Mouse (Mus musculus): ENCODE measurements at regions not wholly inside any gene's neighbourhood (a gene's known extent, or its start where the extent isn't known, plus 50 kb on each side); places are given as distances from the start of the nearest gene placed in this dataset.

- peak; percentile 71; the same call in 1 of the 2 replicates for ATAC-seq (ENCODE audit: insufficient number of reproducible peaks, insufficient read depth, low FRiP score, low TSS enrichment, low read depth)
- H3K4me2 ChIP-seq = no peak overlapping the region
- no peaks in the 10 kb centered on the region for H3K9me3 ChIP-seq
- no peak overlapping the region for H3K4me3 ChIP-seq (replicated peaks)
- H3K36me3 ChIP-seq = no peaks in the 10 kb centered on the region
- 61% methylated on average over 1 of the region's 1 CpGs for WGBS
- H3K9ac ChIP-seq (replicated peaks) = no peak overlapping the region
- no peaks in the 10 kb centered on the region for H3K27me3 ChIP-seq
- peaks cover 10% of the 10 kb centered on the region; the same call in 1 of the 2 replicates for H3K4me1 ChIP-seq (replicated peaks)
- peak overlapping the region; percentile 82 for H3K27ac ChIP-seq
Measured at GRCm38 (mm10) chr14:102880658-102881083, 101.8 kb downstream of the Kctd12 start.

- no peaks in the 10 kb centered on the region for H3K27me3 ChIP-seq
- H3K9me3 ChIP-seq = no peaks in the 10 kb centered on the region
- WGBS = 82% methylated on average over 6 of the region's 6 CpGs
- no peak overlapping the region for H3K4me2 ChIP-seq
- no peak for ATAC-seq (ENCODE audit: insufficient number of reproducible peaks, insufficient read depth, low FRiP score, low TSS enrichment, low read depth)
- peaks cover 10% of the 10 kb centered on the region; the same call in 1 of the 2 replicates for H3K4me1 ChIP-seq (replicated peaks)
- H3K9ac ChIP-seq (replicated peaks) = no peak overlapping the region
- H3K36me3 ChIP-seq = no peaks in the 10 kb centered on the region
- no peak overlapping the region for H3K4me3 ChIP-seq (replicated peaks)
- no peak overlapping the region for H3K27ac ChIP-seq
Measured at GRCm38 (mm10) chr14:102878572-102878971, 103.9 kb downstream of the Kctd12 start.

- no peak overlapping the region for H3K4me2 ChIP-seq
- no peak overlapping the region for H3K9ac ChIP-seq (replicated peaks)
- H3K9me3 ChIP-seq = no peaks in the 10 kb centered on the region
- no peaks in the 10 kb centered on the region for H3K27me3 ChIP-seq
- no peak overlapping the region for H3K4me3 ChIP-seq (replicated peaks)
- no peaks in the 10 kb centered on the region for H3K4me1 ChIP-seq (replicated peaks)
- no peaks in the 10 kb centered on the region for H3K36me3 ChIP-seq
- 89% methylated on average over 1 of the region's 1 CpGs for WGBS
- ATAC-seq (ENCODE audit: insufficient number of reproducible peaks, insufficient read depth, low FRiP score, low TSS enrichment, low read depth) = no peak
- H3K27ac ChIP-seq = no peak overlapping the region
Measured at GRCm38 (mm10) chr14:102868160-102868559, 114.3 kb downstream of the Kctd12 start.

- Histone ChIP-seq H3K27me3 (no peaks in the 10 kb centered on the region), H3K4me3 (replicated peaks) (no peak overlapping the region), H3K9ac (replicated peaks) (no peak overlapping the region), H3K36me3 (no peaks in the 10 kb centered on the region), H3K27ac (no peak overlapping the region), H3K9me3 (no peaks in the 10 kb centered on the region), H3K4me1 (replicated peaks) (no peaks in the 10 kb centered on the region), H3K4me2 (no peak overlapping the region)
- ATAC-seq (ENCODE audit: insufficient number of reproducible peaks, insufficient read depth, low FRiP score, low TSS enrichment, low read depth) = no peak
- 89% methylated on average over 2 of the region's 2 CpGs for WGBS
Measured at GRCm38 (mm10) chr14:102867697-102868096, 114.7 kb downstream of the Kctd12 start.

- H3K4me3 ChIP-seq (replicated peaks) = no peak overlapping the region
- 100% methylated on average over 1 of the region's 1 CpGs for WGBS
- no peak overlapping the region for H3K4me2 ChIP-seq
Measured at GRCm38 (mm10) chr14:102866511-102866910, 115.9 kb downstream of the Kctd12 start.

GRCm38 (mm10) chr14:102861694-102862093 lies 120.7 kb downstream of the Kctd12 start:
- Histone ChIP-seq H3K9ac (replicated peaks) (no peak overlapping the region), H3K27ac (no peak overlapping the region), H3K4me1 (replicated peaks) (0 out of 2 replicates have a peak, but pooled peaks cover 10% of the 10 kb centered on the region), H3K27me3 (no peaks in the 10 kb centered on the region), H3K4me3 (replicated peaks) (no peak overlapping the region), H3K4me2 (no peak overlapping the region), H3K36me3 (no peaks in the 10 kb centered on the region), H3K9me3 (no peaks in the 10 kb centered on the region)
- WGBS = 97% methylated on average over 1 of the region's 1 CpGs
- ATAC-seq (ENCODE audit: insufficient number of reproducible peaks, insufficient read depth, low FRiP score, low TSS enrichment, low read depth) = no peak

More at GRCm38 (mm10) chr14:102866511-102866910, 115.9 kb downstream of the Kctd12 start:
- no peak for ATAC-seq (ENCODE audit: insufficient number of reproducible peaks, insufficient read depth, low FRiP score, low TSS enrichment, low read depth)
- Histone ChIP-seq H3K36me3 (no peaks in the 10 kb centered on the region), H3K4me1 (replicated peaks) (no peaks in the 10 kb centered on the region), H3K27me3 (no peaks in the 10 kb centered on the region), H3K9me3 (no peaks in the 10 kb centered on the region), H3K9ac (replicated peaks) (no peak overlapping the region), H3K27ac (no peak overlapping the region)

GRCm38 (mm10) chr14:102859361-102859871 lies 123.0 kb downstream of the Kctd12 start:
- no peaks in the 10 kb centered on the region for H3K27me3 ChIP-seq
- H3K9me3 ChIP-seq = no peaks in the 10 kb centered on the region
- no peak overlapping the region for H3K4me3 ChIP-seq (replicated peaks)
- H3K4me1 ChIP-seq (replicated peaks) = peaks cover 17% of the 10 kb centered on the region; the same call in 1 of the 2 replicates
- H3K4me2 ChIP-seq = no peak overlapping the region
- H3K9ac ChIP-seq (replicated peaks) = no peak overlapping the region
- H3K27ac ChIP-seq = peak overlapping the region; percentile 64; the same call in 1 of the 2 replicates
- peak; percentile 81 for ATAC-seq (ENCODE audit: insufficient number of reproducible peaks, insufficient read depth, low FRiP score, low TSS enrichment, low read depth)
- H3K36me3 ChIP-seq = no peaks in the 10 kb centered on the region
- 14% methylated on average over 4 of the region's 4 CpGs for WGBS

- WGBS = 62% methylated on average over 7 of the region's 7 CpGs
- H3K36me3 ChIP-seq = no peaks in the 10 kb centered on the region
- no peaks in the 10 kb centered on the region for H3K27me3 ChIP-seq
- no peak overlapping the region for H3K9ac ChIP-seq (replicated peaks)
- H3K4me1 ChIP-seq (replicated peaks) = peaks cover 17% of the 10 kb centered on the region; the same call in 1 of the 2 replicates
- no peak for ATAC-seq (ENCODE audit: insufficient number of reproducible peaks, insufficient read depth, low FRiP score, low TSS enrichment, low read depth)
- no peaks in the 10 kb centered on the region for H3K9me3 ChIP-seq
- no peak overlapping the region for H3K27ac ChIP-seq
- no peak overlapping the region for H3K4me3 ChIP-seq (replicated peaks)
- no peak overlapping the region for H3K4me2 ChIP-seq
Measured at GRCm38 (mm10) chr14:102855264-102855840, 127.1 kb downstream of the Kctd12 start.

- Histone ChIP-seq H3K4me3 (replicated peaks) (no peak overlapping the region), H3K4me1 (replicated peaks) (no peaks in the 10 kb centered on the region), H3K27ac (no peak overlapping the region), H3K9ac (replicated peaks) (no peak overlapping the region), H3K9me3 (no peaks in the 10 kb centered on the region), H3K36me3 (no peaks in the 10 kb centered on the region), H3K4me2 (no peak overlapping the region), H3K27me3 (no peaks in the 10 kb centered on the region)
- no peak for ATAC-seq (ENCODE audit: insufficient number of reproducible peaks, insufficient read depth, low FRiP score, low TSS enrichment, low read depth)
- WGBS = 74% methylated on average over 3 of the region's 3 CpGs
Measured at GRCm38 (mm10) chr14:102843700-102844099, 138.7 kb downstream of the Kctd12 start.

GRCm38 (mm10) chr14:102837602-102838001 lies 144.8 kb downstream of the Kctd12 start:
- no peaks in the 10 kb centered on the region for H3K36me3 ChIP-seq
- no peak overlapping the region for H3K4me3 ChIP-seq (replicated peaks)
- H3K9ac ChIP-seq (replicated peaks) = no peak overlapping the region
- H3K27ac ChIP-seq = no peak overlapping the region
- no peaks in the 10 kb centered on the region for H3K9me3 ChIP-seq
- no peaks in the 10 kb centered on the region for H3K27me3 ChIP-seq
- no peaks in the 10 kb centered on the region for H3K4me1 ChIP-seq (replicated peaks)
- no peak overlapping the region for H3K4me2 ChIP-seq
- 67% methylated on average over 1 of the region's 1 CpGs for WGBS
- ATAC-seq (ENCODE audit: insufficient number of reproducible peaks, insufficient read depth, low FRiP score, low TSS enrichment, low read depth) = no peak

GRCm38 (mm10) chr14:102835118-102835769 lies 147.2 kb downstream of the Kctd12 start:
- H3K9ac ChIP-seq (replicated peaks) = no peak overlapping the region
- H3K9me3 ChIP-seq = no peaks in the 10 kb centered on the region
- no peak overlapping the region for H3K27ac ChIP-seq
- H3K36me3 ChIP-seq = no peaks in the 10 kb centered on the region
- no peaks in the 10 kb centered on the region for H3K27me3 ChIP-seq
- WGBS = 84% methylated on average over 11 of the region's 11 CpGs
- no peaks in the 10 kb centered on the region for H3K4me1 ChIP-seq (replicated peaks)
- no peak overlapping the region for H3K4me2 ChIP-seq
- H3K4me3 ChIP-seq (replicated peaks) = no peak overlapping the region
- no peak for ATAC-seq (ENCODE audit: insufficient number of reproducible peaks, insufficient read depth, low FRiP score, low TSS enrichment, low read depth)

Measured in limb, embryonic 12.5 days (tissue).